Mouse (Mus musculus) 416B (cell line): ENCODE measurements around the gene Cd55.
"Not testable (repeated sequence)": the region's sequence is repeated elsewhere in the genome, so short reads cannot be mapped to it uniquely, and the experiment has no call there.

ENCODE experiments used
- DNase-seq: peaks from one replicate; pipeline ENCODE4 v3.0.0; 2011; ENCODE audit warnings: low read depth

Gene Cd55

GRCm38 (mm10) chr1:130462084-130462861 lies at the start of gene Cd55:
Gene Cd55, minus strand, starts transcription at chr1:130462744.
- peak; percentile 83 for DNase-seq

GRCm38 (mm10) chr1:130511823-130512370 lies 49.4 kb upstream of the Cd55 start:
- DNase-seq: no peak

GRCm38 (mm10) chr1:130508957-130509350 lies 46.4 kb upstream of the Cd55 start:
- DNase-seq: no peak

- peak; percentile 82 for DNase-seq
These were observed 45.7 kb upstream of the Cd55 start for GRCm38 (mm10) chr1:130508030-130508956.

- no peak for DNase-seq
These were observed 44.9 kb upstream of the Cd55 start for GRCm38 (mm10) chr1:130507408-130507807.

GRCm38 (mm10) chr1:130499962-130500361 lies 37.4 kb upstream of the Cd55 start:
- DNase-seq: no peak

GRCm38 (mm10) chr1:130498331-130498730 lies 35.8 kb upstream of the Cd55 start:
- no peak for DNase-seq

GRCm38 (mm10) chr1:130486816-130487545 lies 24.4 kb upstream of the Cd55 start:
- no peak for DNase-seq

- no peak for DNase-seq
These were observed 23.5 kb upstream of the Cd55 start for GRCm38 (mm10) chr1:130485828-130486620.

GRCm38 (mm10) chr1:130485376-130485775 lies 22.8 kb upstream of the Cd55 start:
- DNase-seq: no peak

GRCm38 (mm10) chr1:130474936-130475335 lies 12.4 kb upstream of the Cd55 start:
- DNase-seq: peak; percentile 22

- DNase-seq: peak; percentile 82
These were observed 11.7 kb upstream of the Cd55 start for GRCm38 (mm10) chr1:130474226-130474625.

GRCm38 (mm10) chr1:130470074-130470473 lies 7.5 kb upstream of the Cd55 start:
- DNase-seq: no peak

- no peak for DNase-seq
These were observed 4.9 kb upstream of the Cd55 start for GRCm38 (mm10) chr1:130467453-130467852.

GRCm38 (mm10) chr1:130464173-130464572 lies 1.6 kb upstream of the Cd55 start:
- DNase-seq: no peak

GRCm38 (mm10) chr1:130462867-130463266 lies 323 bp upstream of the Cd55 start:
- no peak for DNase-seq

- DNase-seq: no peak
These were observed 7.4 kb downstream of the Cd55 start for GRCm38 (mm10) chr1:130455111-130455510.

- DNase-seq: not testable (repeated sequence)
These were observed 19.6 kb downstream of the Cd55 start for GRCm38 (mm10) chr1:130442930-130443329.

- DNase-seq: no peak
These were observed 31.6 kb downstream of the Cd55 start for GRCm38 (mm10) chr1:130430920-130431319.

GRCm38 (mm10) chr1:130428667-130429066 lies 33.9 kb downstream of the Cd55 start:
- peak; percentile 5 for DNase-seq
